ENCODE assay signal across 11 mouse cellular contexts in the genomic region with DNA sequence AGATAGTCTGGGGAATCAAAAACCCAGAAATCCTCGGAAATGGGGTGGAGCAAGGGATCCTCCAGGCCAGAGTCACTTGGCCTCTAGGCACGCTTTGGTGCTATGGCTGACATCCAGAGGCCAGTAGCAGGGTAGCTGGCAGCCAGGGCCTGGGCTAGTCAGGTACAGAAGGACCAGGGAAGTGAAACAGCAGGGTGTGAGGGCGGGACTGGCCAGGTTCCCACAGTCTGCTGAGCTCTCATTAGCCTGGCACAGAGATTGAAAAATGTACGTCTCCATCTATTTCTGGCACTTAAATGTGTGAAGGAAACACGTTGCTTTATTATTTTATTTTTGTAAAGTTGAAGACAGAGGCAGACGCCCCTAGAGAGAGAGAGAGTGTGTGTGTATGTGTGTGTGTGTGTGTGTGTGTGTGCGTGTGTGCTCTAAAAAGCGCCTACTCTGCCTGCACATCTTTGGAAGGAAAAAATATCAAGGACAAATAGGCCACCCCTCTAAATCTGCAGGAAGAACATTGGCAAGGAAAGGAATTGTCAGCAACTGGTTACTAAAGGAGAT. TPM values are rescaled to one million over a fixed set of nuclear protein-coding genes. Genes with fewer than 3 reads are reported as not detected.
A peak's percentile ranks its signal among the peaks of the same experiment; 100 is the strongest.
DNase-seq lines count a peak whose midpoint lies in the region; ATAC-seq lines count a peak whose summit lies in the region.
"Had no signal": no experiment of that assay in that cellular context is flagged by ENCODE, and none has a peak within 500 bp of the region (broad histone marks: within the 10 kb centered on the region; RNA-seq: fewer than 3 reads in every experiment).

No protein-coding gene starts in this region.

- DNase-seq in left cerebral cortex, adult 18-20 months (ENCODE audit: low spot score in 2 of 2): peak; percentile 35 to 45
- no peak for DNase-seq in left cerebral cortex, adult 11 months (ENCODE audit: low spot score)
- peak; percentile 96 for DNase-seq in cerebellum, adult 9-10 months
- peak; percentile 59 to 72 for DNase-seq in layer of hippocampus, adult 8-10 months (ENCODE audit: low spot score in 2 of 2)
- DNase-seq in right cerebral cortex, postnatal 4 days: peak; percentile 40
- no peak for DNase-seq in ovary, postnatal 10 days (ENCODE audit: low spot score)
- DNase-seq: adrenal gland, postnatal 14 days; kidney, postnatal 14 days; liver, embryonic 13.5 days had no signal

- no peak for ATAC-seq in megakaryocyte-erythroid progenitor cell, adult 5-6 weeks (replicated peaks; ENCODE audit: low FRiP score, low TSS enrichment, poor library complexity, severe bottlenecking)
- no peak for ATAC-seq in erythroid progenitor cell, adult 5-6 weeks (replicated peaks; ENCODE audit: low FRiP score, poor library complexity, severe bottlenecking)

RNA-seq across cellular contexts. Expression of a gene that starts 21.0 kb away (rescaled TPM):
- total RNA-seq in left cerebral cortex, adult 18-20 months (2021): 10 to 100 TPM; 37.3 to 41.6 TPM
- 10 to 100 TPM; 32.1 to 42.8 (median 34.1) TPM for total RNA-seq in layer of hippocampus, adult 8-10 months (2022)
- 11.5 and 12.1 TPM in 2 replicates for total RNA-seq in megakaryocyte-erythroid progenitor cell, adult 5-6 weeks (2014; fragmentation: Nextera tagmentation)
- total RNA-seq in megakaryocyte-erythroid progenitor cell, adult 5-6 weeks (2017): 22.5 and 29.8 TPM in 2 replicates
- 9.6 and 14.8 TPM in 2 replicates for total RNA-seq in erythroid progenitor cell, adult 5-6 weeks (2015; ENCODE audit: low replicate concordance)
- total RNA-seq in erythroid progenitor cell, adult 5-6 weeks (2017; ENCODE audit: low replicate concordance): 7.2 and 10.4 TPM in 2 replicates

Comparison
In these comparisons a context has a peak if more than half of its experiments do, and no peak if none do; other contexts are left out.
1. DNase-seq: peak in left cerebral cortex, adult 18-20 months (2 of 2), cerebellum, adult 9-10 months (single experiment), layer of hippocampus, adult 8-10 months (2 of 2) and right cerebral cortex, postnatal 4 days (single experiment); none in left cerebral cortex, adult 11 months (single experiment) and ovary, postnatal 10 days (single experiment).